Mouse (Mus musculus) brain, adult 2 months (tissue): ENCODE measurements at regions not wholly inside any gene's neighbourhood (a gene's known extent, or its start where the extent isn't known, plus 50 kb on each side); places are given as distances from the start of the nearest gene placed in this dataset.
"Not testable (repeated sequence)": the region's sequence is repeated elsewhere in the genome, so short reads cannot be mapped to it uniquely, and the experiment has no call there.

ENCODE experiments used
- DNase-seq: peaks from one replicate; pipeline ENCODE4 v3.0.0; 2011; ENCODE audit warnings: low read depth, low spot score

- DNase-seq, result not testable (repeated sequence)
Measured at GRCm38 (mm10) chr6:64948839-64949238, 93.5 kb upstream of the Smarcad1 start.

- no peak for DNase-seq
Measured at GRCm38 (mm10) chr6:64961608-64962486, 80.5 kb upstream of the Smarcad1 start.

DNA sequence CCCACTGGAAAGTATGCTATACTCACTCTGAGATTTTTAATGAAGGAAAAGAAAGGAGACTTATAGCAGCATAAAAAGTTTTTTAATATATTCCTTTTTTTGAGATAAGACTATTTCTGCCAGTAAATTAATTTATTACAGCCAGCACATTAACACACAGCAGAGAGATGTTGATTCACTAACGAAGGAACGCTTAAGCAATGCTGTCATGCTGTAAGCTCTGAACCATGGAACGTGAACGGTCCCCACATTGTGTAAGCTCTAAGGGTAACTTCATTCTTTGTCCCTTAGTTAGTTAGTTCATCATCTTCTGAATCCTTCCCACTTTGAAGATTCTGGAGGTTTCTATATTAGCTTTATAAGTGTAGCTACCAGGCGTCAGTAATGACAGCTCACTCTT, 79.8 kb upstream of the Smarcad1 start:
- no peak for DNase-seq

DNA sequence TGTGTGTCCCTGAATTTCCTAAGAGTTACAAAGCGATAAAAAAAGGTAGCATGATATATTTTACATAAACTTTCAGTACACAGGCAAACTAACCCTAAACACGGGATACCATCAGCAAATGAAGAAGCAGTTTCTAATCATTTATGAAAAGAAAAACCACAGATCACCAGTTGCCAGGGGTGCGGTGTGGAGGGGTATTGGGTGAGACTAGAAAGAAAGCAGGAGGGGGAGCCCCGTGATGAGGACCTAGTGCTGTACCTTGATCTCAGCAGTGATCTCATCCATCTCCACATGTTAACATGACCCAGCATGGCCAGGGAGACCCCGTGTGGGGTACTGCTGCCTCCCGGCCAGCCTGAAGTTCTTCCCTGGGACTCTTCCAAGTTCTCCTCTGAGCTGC, 77.7 kb upstream of the Smarcad1 start:
- no peak for DNase-seq

DNA sequence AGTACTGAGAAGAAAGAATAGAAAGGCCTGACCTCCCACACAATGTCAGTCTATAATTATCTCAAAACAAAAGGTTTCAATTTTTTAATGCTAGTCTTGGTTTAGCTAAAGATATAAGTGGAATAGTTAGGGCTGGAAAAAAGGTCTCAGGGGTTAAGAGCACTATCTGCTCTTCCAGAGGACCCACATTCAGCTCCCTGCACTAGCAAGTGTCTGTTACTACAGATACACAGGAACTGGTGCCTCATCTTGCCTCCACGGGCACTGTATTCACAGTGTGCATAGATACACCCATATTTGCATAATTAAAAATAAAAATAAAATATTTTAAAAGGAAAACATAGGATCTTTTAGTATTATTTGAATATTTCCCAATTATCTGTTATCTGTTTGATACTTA, 77.2 kb upstream of the Smarcad1 start:
- DNase-seq, result no peak

DNA sequence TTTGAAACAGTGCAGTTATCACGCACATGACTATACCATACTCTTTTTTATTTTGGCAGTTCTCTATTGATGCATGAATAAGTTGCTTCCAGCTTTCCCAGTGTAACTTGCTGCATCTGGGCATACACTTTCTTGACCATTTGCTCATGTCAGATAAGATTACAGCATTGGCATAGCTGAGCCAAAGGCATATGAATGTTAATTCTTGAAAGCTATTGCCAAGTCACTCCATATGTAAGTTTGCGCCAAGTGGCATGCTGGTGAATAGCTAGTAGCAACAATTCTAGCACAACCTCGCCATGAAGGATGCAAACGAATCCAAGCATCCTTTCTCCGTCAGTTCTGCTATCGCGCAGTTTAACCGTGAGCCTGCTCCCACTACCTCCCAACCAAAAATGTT, 72.2 kb upstream of the Smarcad1 start:
- DNase-seq, result no peak

GRCm38 (mm10) chr6:64973968-64974367, 68.4 kb upstream of the Smarcad1 start:
- peak; percentile 20 for DNase-seq

GRCm38 (mm10) chr6:64974453-64974852, 67.9 kb upstream of the Smarcad1 start:
- DNase-seq, result not testable (repeated sequence)

DNA sequence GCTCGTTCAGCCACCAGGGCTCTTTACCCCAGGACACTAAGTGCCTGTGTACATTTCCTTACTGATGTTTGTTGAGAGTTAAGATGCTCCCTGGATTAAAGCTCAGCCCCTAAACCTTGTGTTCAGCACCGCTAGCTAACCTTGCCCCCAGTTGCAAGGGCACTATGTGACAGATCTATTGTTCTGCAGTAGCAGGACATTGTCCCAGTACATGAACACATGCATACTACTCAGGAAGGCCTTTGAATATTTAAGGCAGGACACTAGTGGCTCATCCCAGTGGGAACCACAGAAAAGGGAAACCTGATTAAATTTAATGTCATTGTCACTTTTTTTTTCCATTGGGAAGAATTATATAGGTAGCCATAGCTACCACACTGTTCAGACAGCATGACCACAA, 60.3 kb upstream of the Smarcad1 start:
- DNase-seq, result no peak
